Mouse (Mus musculus): ENCODE measurements around the gene Wnt5b. TPM values are rescaled to one million over a fixed set of nuclear protein-coding genes. Genes with fewer than 3 reads are reported as not detected.
"Not testable (repeated sequence)": the region's sequence is repeated elsewhere in the genome, so short reads cannot be mapped to it uniquely, and the experiment has no call there.

The Wnt5b gene
- polyA plus RNA-seq, 1 experiment, result not detected

GRCm38 (mm10) chr6:119487619-119488018 lies 56.5 kb downstream of the Wnt5b start:
- 60% methylated on average over 9 of the region's 9 CpGs for WGBS
- H3K4me3 ChIP-seq (replicated peaks; ENCODE audit: control insufficient read depth, low read depth, low read length), result no peak overlapping the region
- peak overlapping the region; percentile 31; the same call in 1 of the 2 replicates for H3K27ac ChIP-seq (ENCODE audit: control insufficient read depth, insufficient read depth, low read depth, low read length, poor library complexity)

GRCm38 (mm10) chr6:119487085-119487458 lies 57.1 kb downstream of the Wnt5b start:
- TF ChIP-seq POLR2A (IDR thresholded peaks at IDR 0.05; ENCODE audit: borderline replicate concordance, control insufficient read depth, low read depth, low read length) (no peak), CTCF (IDR thresholded peaks at IDR 0.05; ENCODE audit: control insufficient read depth, insufficient read depth, low read length) (no peak)
- no peak overlapping the region for H3K4me3 ChIP-seq (replicated peaks; ENCODE audit: control insufficient read depth, low read depth, low read length)
- 83% methylated on average over 7 of the region's 7 CpGs for WGBS
- peaks cover 4% of the 10 kb centered on the region; the same call in 1 of the 2 replicates for H3K4me1 ChIP-seq (ENCODE audit: control insufficient read depth, insufficient read depth, low read length)
- peak overlapping the region; percentile 31 for H3K27ac ChIP-seq (ENCODE audit: control insufficient read depth, insufficient read depth, low read depth, low read length, poor library complexity)

More at GRCm38 (mm10) chr6:119487619-119488018, 56.5 kb downstream of the Wnt5b start:
- TF ChIP-seq POLR2A (IDR thresholded peaks at IDR 0.05; ENCODE audit: borderline replicate concordance, control insufficient read depth, low read depth, low read length) (no peak), CTCF (IDR thresholded peaks at IDR 0.05; ENCODE audit: control insufficient read depth, insufficient read depth, low read length) (no peak)
- peaks cover 4% of the 10 kb centered on the region; the same call in 1 of the 2 replicates for H3K4me1 ChIP-seq (ENCODE audit: control insufficient read depth, insufficient read depth, low read length)

- peaks cover 4% of the 10 kb centered on the region; the same call in 1 of the 2 replicates for H3K4me1 ChIP-seq (ENCODE audit: control insufficient read depth, insufficient read depth, low read length)
- WGBS, result 70% methylated on average over 12 of the region's 12 CpGs
- no peak overlapping the region for H3K27ac ChIP-seq (ENCODE audit: control insufficient read depth, insufficient read depth, low read depth, low read length, poor library complexity)
- no peak overlapping the region for H3K4me3 ChIP-seq (replicated peaks; ENCODE audit: control insufficient read depth, low read depth, low read length)
- TF ChIP-seq POLR2A (IDR thresholded peaks at IDR 0.05; ENCODE audit: borderline replicate concordance, control insufficient read depth, low read depth, low read length) (no peak), CTCF (IDR thresholded peaks at IDR 0.05; ENCODE audit: control insufficient read depth, insufficient read depth, low read length) (no peak)
Measured at GRCm38 (mm10) chr6:119486381-119487084, 57.6 kb downstream of the Wnt5b start.

DNA sequence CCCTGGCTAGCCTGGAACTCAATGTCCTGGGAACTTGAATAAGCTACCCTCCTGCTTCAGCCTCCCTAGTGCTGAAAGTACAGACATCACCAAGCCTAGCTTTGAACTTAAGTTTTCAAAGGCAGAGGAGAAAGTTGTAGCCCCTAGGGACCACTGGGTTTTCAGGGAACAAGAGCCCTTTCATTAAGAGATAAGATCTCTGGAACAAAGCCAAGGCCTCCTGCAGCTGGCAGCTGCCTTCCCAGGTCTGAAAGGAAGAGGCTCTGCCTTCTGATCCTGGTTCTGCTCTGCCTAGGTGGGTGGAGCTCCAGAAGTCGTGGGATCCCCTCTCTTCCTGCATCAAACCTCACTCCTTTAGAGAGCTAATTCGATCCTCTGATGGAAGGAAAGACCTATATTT lies 58.7 kb downstream of the Wnt5b start:
- H3K27ac ChIP-seq (ENCODE audit: control insufficient read depth, insufficient read depth, low read depth, low read length, poor library complexity), result no peak overlapping the region
- H3K4me3 ChIP-seq (replicated peaks; ENCODE audit: control insufficient read depth, low read depth, low read length), result no peak overlapping the region
- TF ChIP-seq POLR2A (IDR thresholded peaks at IDR 0.05; ENCODE audit: borderline replicate concordance, control insufficient read depth, low read depth, low read length) (no peak), CTCF (IDR thresholded peaks at IDR 0.05; ENCODE audit: control insufficient read depth, insufficient read depth, low read length) (no peak)
- peaks cover 4% of the 10 kb centered on the region; the same call in 1 of the 2 replicates for H3K4me1 ChIP-seq (ENCODE audit: control insufficient read depth, insufficient read depth, low read length)
- WGBS, result 2% methylated on average over 2 of the region's 2 CpGs

DNA sequence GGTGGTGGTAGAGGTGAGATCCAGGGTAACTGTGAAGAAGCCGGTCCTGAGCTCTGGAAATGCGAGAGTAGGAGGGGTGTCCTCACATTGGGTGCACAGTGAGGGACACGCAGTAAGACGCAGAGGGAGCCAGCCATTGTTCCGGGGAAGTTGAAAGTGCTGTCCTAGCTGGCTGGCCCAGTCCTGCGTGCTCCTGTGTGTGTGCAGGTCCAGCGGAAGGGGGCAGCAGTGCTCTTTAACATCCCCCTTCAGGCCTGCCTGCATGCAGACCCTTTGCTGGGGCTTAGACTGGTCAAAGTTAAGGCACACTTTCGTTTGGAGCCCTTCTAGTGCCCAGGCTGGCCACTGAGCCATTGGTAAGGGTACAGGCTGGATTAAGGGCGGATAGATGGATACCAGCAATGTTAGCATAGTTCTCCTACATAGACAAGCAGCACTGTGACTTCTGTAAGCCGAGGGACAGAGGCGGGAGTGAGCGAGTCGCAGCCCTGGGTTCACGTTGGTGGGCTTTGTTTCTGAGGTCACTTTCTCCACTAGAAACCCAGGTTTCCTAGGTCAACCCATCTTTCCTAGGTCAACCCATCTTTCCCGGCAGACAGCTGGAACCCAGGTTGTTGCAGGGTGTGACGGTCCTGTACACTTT lies 61.1 kb downstream of the Wnt5b start:
- H3K4me1 ChIP-seq (ENCODE audit: control insufficient read depth, insufficient read depth, low read length), result peaks cover 2% of the 10 kb centered on the region; the same call in 1 of the 2 replicates
- H3K4me3 ChIP-seq (replicated peaks; ENCODE audit: control insufficient read depth, low read depth, low read length), result peak overlapping the region; percentile 19
- TF ChIP-seq CTCF (IDR thresholded peaks at IDR 0.05; ENCODE audit: control insufficient read depth, insufficient read depth, low read length), result peak; percentile 36; the same call in 1 of the 2 replicates
- TF ChIP-seq POLR2A (IDR thresholded peaks at IDR 0.05; ENCODE audit: borderline replicate concordance, control insufficient read depth, low read depth, low read length), result no peak
- no peak overlapping the region for H3K27ac ChIP-seq (ENCODE audit: control insufficient read depth, insufficient read depth, low read depth, low read length, poor library complexity)
- WGBS, result 62% methylated on average over 16 of the region's 16 CpGs

- 3% methylated on average over 10 of the region's 10 CpGs for WGBS
- not testable (repeated sequence) for H3K27ac ChIP-seq (ENCODE audit: control insufficient read depth, insufficient read depth, low read depth, low read length, poor library complexity); H3K4me1 ChIP-seq (ENCODE audit: control insufficient read depth, insufficient read depth, low read length)
- H3K4me3 ChIP-seq (replicated peaks; ENCODE audit: control insufficient read depth, low read depth, low read length), result peak overlapping the region; percentile 59
Measured at GRCm38 (mm10) chr6:119481741-119482390, 62.3 kb downstream of the Wnt5b start.

GRCm38 (mm10) chr6:119480706-119481331 lies 63.3 kb downstream of the Wnt5b start:
- TF ChIP-seq POLR2A (IDR thresholded peaks at IDR 0.05; ENCODE audit: borderline replicate concordance, control insufficient read depth, low read depth, low read length) (no peak; the same call in 1 of the 2 replicates), CTCF (IDR thresholded peaks at IDR 0.05; ENCODE audit: control insufficient read depth, insufficient read depth, low read length) (no peak)
- Histone ChIP-seq H3K4me1 (ENCODE audit: control insufficient read depth, insufficient read depth, low read length) (peaks cover 1% of the 10 kb centered on the region; the same call in 1 of the 2 replicates), H3K4me3 (replicated peaks; ENCODE audit: control insufficient read depth, low read depth, low read length) (peak overlapping the region; percentile 95), H3K27ac (ENCODE audit: control insufficient read depth, insufficient read depth, low read depth, low read length, poor library complexity) (peak overlapping the region; percentile 99)
- 2% methylated on average over 33 of the region's 33 CpGs for WGBS

Measured in bone marrow, adult 2 months (tissue).